Mouse (Mus musculus): ENCODE measurements at regions not wholly inside any gene's neighbourhood (a gene's known extent, or its start where the extent isn't known, plus 50 kb on each side); places are given as distances from the start of the nearest gene placed in this dataset.

DNA sequence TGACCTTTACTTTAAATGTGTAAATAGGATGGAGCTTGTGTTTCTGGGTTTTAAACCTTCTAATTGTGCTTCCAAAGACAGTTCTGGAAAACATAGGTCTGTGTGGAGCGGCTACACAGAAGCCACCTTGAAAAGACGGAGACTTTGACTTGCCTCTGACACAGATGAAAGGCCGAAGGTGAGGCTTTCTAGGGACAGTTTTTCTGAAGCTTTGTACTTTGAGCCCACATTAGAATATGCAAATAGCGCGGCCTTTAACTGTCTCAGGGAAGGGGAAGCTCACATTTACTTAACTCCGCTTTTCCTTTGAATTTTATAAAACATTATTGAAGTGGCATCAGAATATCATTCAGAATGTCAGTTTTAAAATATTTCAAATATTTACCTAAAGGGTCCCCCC, 566.5 kb downstream of the Bnc2 start:
- Histone ChIP-seq H3K36me3 (ENCODE audit: control insufficient read depth, insufficient read depth, low read length) (no peaks in the 10 kb centered on the region), H3K27ac (ENCODE audit: low read length) (no peak overlapping the region), H3K9me3 (ENCODE audit: control insufficient read depth, low read depth, low read length) (no peaks in the 10 kb centered on the region), H3K4me2 (replicated peaks; ENCODE audit: low read depth, low read length) (no peak overlapping the region), H3K9ac (replicated peaks; ENCODE audit: low read depth, low read length) (no peak overlapping the region), H3K4me3 (ENCODE audit: low read depth, low read length) (no peak overlapping the region), H3K4me1 (ENCODE audit: control insufficient read depth, insufficient read depth, low read length) (0 out of 2 replicates have a peak, but pooled peaks cover 4% of the 10 kb centered on the region), H3K27me3 (ENCODE audit: control insufficient read depth, insufficient read depth, low read length) (no peaks in the 10 kb centered on the region)
- 79% methylated on average over 6 of the region's 6 CpGs for WGBS
- ATAC-seq (ENCODE audit: insufficient number of reproducible peaks, insufficient read depth, low FRiP score, low read depth), result no peak

DNA sequence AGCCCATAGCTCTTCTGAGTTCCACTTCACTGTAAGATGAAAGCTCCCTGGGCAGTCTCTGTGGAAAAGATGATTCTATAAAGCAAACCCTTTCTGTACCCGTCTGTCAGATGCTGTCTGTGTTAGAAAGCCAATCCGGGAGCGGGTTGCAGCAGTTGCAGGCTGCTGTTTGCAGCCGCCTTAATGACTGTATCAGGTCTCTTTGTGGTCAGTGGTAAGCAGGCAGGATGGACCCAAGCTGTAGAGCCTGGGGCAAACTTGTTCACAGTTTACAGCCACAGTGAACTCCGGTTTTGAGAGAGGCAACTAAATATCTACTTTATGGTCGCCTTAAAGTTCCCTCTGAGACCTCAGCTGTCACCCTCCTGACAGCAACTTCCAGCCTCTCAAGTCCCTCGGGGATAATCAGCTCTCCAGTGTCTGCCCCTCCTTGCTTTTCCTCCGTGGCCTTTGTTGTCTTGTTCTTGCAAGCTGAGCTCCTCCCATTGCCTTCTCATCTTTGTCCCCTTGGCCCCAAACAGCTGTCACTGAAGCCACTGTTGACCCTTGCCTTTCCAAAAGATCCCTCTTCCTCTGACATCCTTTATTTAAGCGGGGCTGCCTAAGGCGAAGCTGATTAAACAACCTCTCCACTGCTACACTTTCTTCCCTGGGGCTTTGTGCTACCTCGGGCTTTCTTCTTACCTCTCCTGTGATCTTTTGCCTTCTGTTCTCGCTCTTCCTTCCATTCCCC, 565.1 kb downstream of the Bnc2 start:
- H3K4me3 ChIP-seq (ENCODE audit: low read depth, low read length), result no peak overlapping the region
- no peaks in the 10 kb centered on the region for H3K9me3 ChIP-seq (ENCODE audit: control insufficient read depth, low read depth, low read length)
- ATAC-seq (ENCODE audit: insufficient number of reproducible peaks, insufficient read depth, low FRiP score, low read depth), result no peak
- H3K27me3 ChIP-seq (ENCODE audit: control insufficient read depth, insufficient read depth, low read length), result no peaks in the 10 kb centered on the region
- H3K36me3 ChIP-seq (ENCODE audit: control insufficient read depth, insufficient read depth, low read length), result no peaks in the 10 kb centered on the region
- no peak overlapping the region for H3K9ac ChIP-seq (replicated peaks; ENCODE audit: low read depth, low read length)
- H3K4me1 ChIP-seq (ENCODE audit: control insufficient read depth, insufficient read depth, low read length), result 0 out of 2 replicates have a peak, but pooled peaks cover 4% of the 10 kb centered on the region
- 27% methylated on average over 12 of the region's 12 CpGs for WGBS
- H3K4me2 ChIP-seq (replicated peaks; ENCODE audit: low read depth, low read length), result no peak overlapping the region
- H3K27ac ChIP-seq (ENCODE audit: low read length), result no peak overlapping the region

DNA sequence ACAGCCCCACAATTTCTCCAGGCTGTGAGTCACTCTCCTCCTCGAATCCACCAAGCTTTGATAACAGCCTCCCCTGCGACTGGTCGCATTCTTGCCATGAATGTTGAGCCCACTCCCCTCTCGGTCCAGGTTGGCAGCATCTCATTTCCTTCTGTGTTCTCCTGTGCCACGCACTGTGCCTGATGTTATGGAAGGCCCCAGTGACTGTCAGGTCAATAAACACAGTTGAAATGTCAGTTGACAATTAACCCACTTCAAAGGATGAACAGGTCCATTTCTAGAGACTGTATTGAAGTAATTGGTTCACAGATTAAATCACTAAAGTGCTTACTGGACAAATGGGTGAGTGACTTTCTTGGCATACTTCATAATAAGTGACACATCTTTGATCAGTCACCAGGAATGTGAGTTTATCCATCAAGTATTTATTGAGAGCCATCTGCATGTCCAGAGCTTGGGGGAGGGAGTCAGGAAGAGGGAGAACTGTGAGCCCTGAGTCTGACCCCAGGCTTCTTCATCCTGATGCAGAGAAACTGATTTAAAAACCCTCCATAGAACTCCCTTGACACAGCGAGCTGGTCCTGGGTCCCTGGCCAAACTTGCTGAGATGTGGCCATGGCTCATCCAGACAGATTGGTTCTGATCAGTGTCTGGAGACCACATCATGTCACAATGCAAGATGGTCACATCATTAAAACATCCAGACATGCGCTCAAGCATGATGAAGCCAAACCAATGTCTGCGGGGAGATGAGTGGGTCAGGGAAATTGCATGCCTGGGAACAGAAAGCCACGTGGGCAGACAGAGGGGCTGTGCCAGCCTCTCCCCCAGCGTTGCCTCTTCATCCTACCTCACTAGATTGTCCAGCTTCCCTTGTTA, 560.7 kb downstream of the Bnc2 start:
- H3K9ac ChIP-seq (replicated peaks; ENCODE audit: low read depth, low read length), result no peak overlapping the region
- H3K27me3 ChIP-seq (ENCODE audit: control insufficient read depth, insufficient read depth, low read length), result no peaks in the 10 kb centered on the region
- no peaks in the 10 kb centered on the region for H3K9me3 ChIP-seq (ENCODE audit: control insufficient read depth, low read depth, low read length)
- ATAC-seq (ENCODE audit: insufficient number of reproducible peaks, insufficient read depth, low FRiP score, low read depth), result no peak
- 76% methylated on average over 10 of the region's 10 CpGs for WGBS
- H3K36me3 ChIP-seq (ENCODE audit: control insufficient read depth, insufficient read depth, low read length), result no peaks in the 10 kb centered on the region
- H3K4me3 ChIP-seq (ENCODE audit: low read depth, low read length), result no peak overlapping the region
- H3K4me1 ChIP-seq (ENCODE audit: control insufficient read depth, insufficient read depth, low read length), result 0 out of 2 replicates have a peak, but pooled peaks cover 4% of the 10 kb centered on the region
- no peak overlapping the region for H3K4me2 ChIP-seq (replicated peaks; ENCODE audit: low read depth, low read length)
- H3K27ac ChIP-seq (ENCODE audit: low read length), result no peak overlapping the region

DNA sequence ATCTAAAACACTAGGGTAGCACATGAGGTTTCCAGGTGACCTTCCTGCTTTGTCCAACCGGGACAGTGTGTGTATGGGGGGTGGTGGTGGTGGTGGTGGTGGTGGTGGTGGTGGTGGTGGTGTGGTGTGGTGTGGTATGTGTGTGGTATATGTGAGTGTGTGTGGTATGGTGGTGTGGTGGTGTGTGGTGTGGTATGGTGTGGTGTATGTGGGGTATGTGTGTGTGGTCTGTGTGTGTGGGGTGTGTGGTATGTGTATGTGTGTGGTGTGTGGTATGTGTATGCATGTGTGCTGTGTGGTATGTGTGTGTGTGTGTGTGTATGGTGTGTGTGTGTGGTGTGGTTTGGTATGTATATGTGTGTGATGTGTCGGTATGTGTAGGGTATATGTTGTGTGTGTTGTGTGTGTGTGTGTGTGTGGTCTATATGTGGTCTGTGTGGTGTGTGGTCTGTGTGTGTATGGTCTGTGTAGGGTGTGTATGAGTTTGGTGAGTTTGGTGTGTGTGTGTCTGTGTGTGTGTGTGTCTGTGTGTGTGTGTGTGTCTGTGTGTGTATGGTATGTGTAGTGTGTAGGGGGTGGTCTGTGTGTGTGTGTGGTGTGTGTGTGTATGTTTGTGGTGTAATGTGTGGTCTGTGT, 556.7 kb downstream of the Bnc2 start:
- no peak overlapping the region for H3K4me3 ChIP-seq (ENCODE audit: low read depth, low read length)
- H3K9me3 ChIP-seq (ENCODE audit: control insufficient read depth, low read depth, low read length), result no peaks in the 10 kb centered on the region
- H3K9ac ChIP-seq (replicated peaks; ENCODE audit: low read depth, low read length), result no peak overlapping the region
- no peaks in the 10 kb centered on the region for H3K36me3 ChIP-seq (ENCODE audit: control insufficient read depth, insufficient read depth, low read length)
- H3K4me1 ChIP-seq (ENCODE audit: control insufficient read depth, insufficient read depth, low read length), result no peaks in the 10 kb centered on the region
- no peak overlapping the region for H3K4me2 ChIP-seq (replicated peaks; ENCODE audit: low read depth, low read length)
- no peak overlapping the region for H3K27ac ChIP-seq (ENCODE audit: low read length)
- H3K27me3 ChIP-seq (ENCODE audit: control insufficient read depth, insufficient read depth, low read length), result no peaks in the 10 kb centered on the region
- ATAC-seq (ENCODE audit: insufficient number of reproducible peaks, insufficient read depth, low FRiP score, low read depth), result 0 out of 2 replicates have a peak, but pooled peaks have one; percentile 16
- 84% methylated on average over 2 of the region's 2 CpGs for WGBS

DNA sequence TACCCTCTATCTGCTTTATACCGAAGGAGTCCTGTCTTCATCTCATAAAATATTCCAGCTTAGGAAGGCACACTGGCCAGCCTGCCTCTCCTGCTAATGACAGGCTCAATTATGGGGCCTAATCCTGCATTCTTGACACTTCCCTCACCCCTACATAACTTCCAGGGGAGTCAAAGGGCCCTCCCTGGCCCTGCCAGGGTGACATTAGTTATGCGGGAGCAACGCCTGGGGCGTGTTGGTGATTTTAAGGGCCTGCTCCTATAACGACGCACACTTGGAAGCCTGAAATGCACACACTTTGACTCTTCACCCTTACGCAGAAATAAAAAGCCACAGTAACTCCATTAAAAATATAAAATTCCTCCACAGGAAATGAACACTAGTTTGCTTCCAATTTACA, 555.5 kb downstream of the Bnc2 start:
- H3K27me3 ChIP-seq (ENCODE audit: control insufficient read depth, insufficient read depth, low read length), result no peaks in the 10 kb centered on the region
- no peaks in the 10 kb centered on the region for H3K9me3 ChIP-seq (ENCODE audit: control insufficient read depth, low read depth, low read length)
- WGBS, result 34% methylated on average over 7 of the region's 7 CpGs
- H3K9ac ChIP-seq (replicated peaks; ENCODE audit: low read depth, low read length), result no peak overlapping the region
- H3K36me3 ChIP-seq (ENCODE audit: control insufficient read depth, insufficient read depth, low read length), result no peaks in the 10 kb centered on the region
- H3K27ac ChIP-seq (ENCODE audit: low read length), result no peak overlapping the region
- H3K4me3 ChIP-seq (ENCODE audit: low read depth, low read length), result no peak overlapping the region
- no peaks in the 10 kb centered on the region for H3K4me1 ChIP-seq (ENCODE audit: control insufficient read depth, insufficient read depth, low read length)
- H3K4me2 ChIP-seq (replicated peaks; ENCODE audit: low read depth, low read length), result no peak overlapping the region
- ATAC-seq (ENCODE audit: insufficient number of reproducible peaks, insufficient read depth, low FRiP score, low read depth), result no peak

DNA sequence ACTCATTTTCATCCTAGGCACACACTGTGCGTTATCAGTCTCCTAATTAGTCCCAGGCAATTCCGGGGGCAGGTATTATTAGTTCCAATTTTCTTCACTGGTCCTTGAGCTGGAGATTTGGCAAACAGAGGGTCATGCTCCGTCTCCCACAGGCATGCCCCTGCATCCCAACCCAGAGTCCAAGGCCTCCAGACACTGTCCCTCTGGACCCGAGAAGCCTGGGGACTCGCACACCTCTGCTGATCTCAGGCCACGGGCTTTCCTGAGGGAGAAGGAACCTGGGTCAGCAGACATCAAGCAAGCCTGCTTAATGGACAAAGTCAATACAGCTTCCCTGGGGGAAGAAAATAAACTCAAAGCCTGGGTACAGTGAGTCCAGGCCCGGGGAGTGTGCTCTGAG, 554.7 kb downstream of the Bnc2 start:
- Histone ChIP-seq H3K27ac (ENCODE audit: low read length) (no peak overlapping the region), H3K27me3 (ENCODE audit: control insufficient read depth, insufficient read depth, low read length) (no peaks in the 10 kb centered on the region), H3K36me3 (ENCODE audit: control insufficient read depth, insufficient read depth, low read length) (no peaks in the 10 kb centered on the region), H3K4me1 (ENCODE audit: control insufficient read depth, insufficient read depth, low read length) (no peaks in the 10 kb centered on the region), H3K4me3 (ENCODE audit: low read depth, low read length) (no peak overlapping the region), H3K4me2 (replicated peaks; ENCODE audit: low read depth, low read length) (no peak overlapping the region), H3K9me3 (ENCODE audit: control insufficient read depth, low read depth, low read length) (no peaks in the 10 kb centered on the region), H3K9ac (replicated peaks; ENCODE audit: low read depth, low read length) (no peak overlapping the region)
- no peak for ATAC-seq (ENCODE audit: insufficient number of reproducible peaks, insufficient read depth, low FRiP score, low read depth)
- 70% methylated on average over 7 of the region's 7 CpGs for WGBS

DNA sequence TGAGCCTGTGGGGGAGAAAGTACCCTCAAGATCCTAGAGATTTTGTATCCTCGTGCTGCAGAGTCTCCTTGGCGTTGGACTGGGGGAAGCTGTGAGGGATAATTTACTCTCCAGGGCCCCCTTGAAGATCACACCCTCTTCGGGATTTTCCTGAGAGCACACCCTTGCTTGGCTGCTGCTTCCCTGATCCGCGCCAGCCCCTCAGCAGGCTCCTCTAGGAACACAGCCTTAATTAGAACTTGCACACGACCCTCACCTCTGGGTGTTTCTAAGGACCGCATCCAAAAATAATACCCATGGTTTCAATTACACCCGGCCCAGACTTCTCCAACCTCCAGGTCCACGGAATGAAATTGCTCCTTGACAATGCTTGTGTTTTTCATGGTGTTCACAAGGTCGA, 553.6 kb downstream of the Bnc2 start:
- no peak overlapping the region for H3K4me2 ChIP-seq (replicated peaks; ENCODE audit: low read depth, low read length)
- ATAC-seq (ENCODE audit: insufficient number of reproducible peaks, insufficient read depth, low FRiP score, low read depth), result no peak
- peaks cover 5% of the 10 kb centered on the region for H3K4me1 ChIP-seq (ENCODE audit: control insufficient read depth, insufficient read depth, low read length)
- H3K9me3 ChIP-seq (ENCODE audit: control insufficient read depth, low read depth, low read length), result no peaks in the 10 kb centered on the region
- WGBS, result 79% methylated on average over 10 of the region's 10 CpGs
- H3K27me3 ChIP-seq (ENCODE audit: control insufficient read depth, insufficient read depth, low read length), result no peaks in the 10 kb centered on the region
- no peaks in the 10 kb centered on the region for H3K36me3 ChIP-seq (ENCODE audit: control insufficient read depth, insufficient read depth, low read length)
- H3K4me3 ChIP-seq (ENCODE audit: low read depth, low read length), result no peak overlapping the region
- no peak overlapping the region for H3K9ac ChIP-seq (replicated peaks; ENCODE audit: low read depth, low read length)
- no peak overlapping the region for H3K27ac ChIP-seq (ENCODE audit: low read length)

DNA sequence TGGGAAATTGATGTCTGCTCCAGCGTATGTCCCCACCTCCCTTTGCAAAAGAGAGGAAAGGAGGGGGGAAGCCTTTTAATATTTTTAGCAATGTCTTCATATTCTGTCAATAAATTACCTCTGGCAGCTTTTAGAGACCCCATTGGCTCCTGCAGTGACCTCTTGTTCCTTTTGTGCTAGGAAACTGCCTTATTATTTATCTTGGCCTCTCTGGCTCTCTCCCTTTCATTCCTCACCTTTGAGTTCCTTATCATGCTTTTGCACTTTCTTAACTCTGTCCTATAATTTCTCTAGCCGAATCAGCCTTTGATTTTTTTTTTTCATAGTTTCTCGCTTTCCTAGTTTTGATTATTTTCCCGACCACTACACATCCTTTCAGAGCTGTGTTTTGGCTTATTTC, 548.7 kb downstream of the Bnc2 start:
- Histone ChIP-seq H3K4me2 (replicated peaks; ENCODE audit: low read depth, low read length) (no peak overlapping the region), H3K9me3 (ENCODE audit: control insufficient read depth, low read depth, low read length) (no peaks in the 10 kb centered on the region), H3K4me3 (ENCODE audit: low read depth, low read length) (no peak overlapping the region), H3K27me3 (ENCODE audit: control insufficient read depth, insufficient read depth, low read length) (no peaks in the 10 kb centered on the region), H3K9ac (replicated peaks; ENCODE audit: low read depth, low read length) (no peak overlapping the region), H3K36me3 (ENCODE audit: control insufficient read depth, insufficient read depth, low read length) (no peaks in the 10 kb centered on the region), H3K4me1 (ENCODE audit: control insufficient read depth, insufficient read depth, low read length) (peaks cover 12% of the 10 kb centered on the region), H3K27ac (ENCODE audit: low read length) (peak overlapping the region; percentile 61; the same call in 1 of the 2 replicates)
- 0 out of 2 replicates have a peak, but pooled peaks have one; percentile 42 for ATAC-seq (ENCODE audit: insufficient number of reproducible peaks, insufficient read depth, low FRiP score, low read depth)
- WGBS, result 21% methylated on average over 4 of the region's 4 CpGs
